Mouse (Mus musculus) neural tube, embryonic 15.5 days (tissue): ENCODE measurements around the gene Supt5. TPM values are rescaled to one million over a fixed set of nuclear protein-coding genes. Genes with fewer than 3 reads are reported as not detected.

Experiments
- polyA plus RNA-seq: library from polyadenylated mRNA; unstranded; fragments of >200 nt; fragmentation: Nextera tagmentation; extraction: Ambion mirVana; gene quantifications from 2 replicates; pipeline ENCODE4 v1.2.1, GENCODE M21; 2015

The Supt5 gene
- polyA plus RNA-seq, 1 experiment from 2014 or later: 92.8 TPM

Other genes starting within 250 kb of the Supt5 start
- gene 9530053A07Rik, start 209.3 kb downstream of the Supt5 start, polyA plus RNA-seq: 0.06 and 0.17 TPM in 2 replicates
- gene Fbl, start 169.0 kb downstream of the Supt5 start, polyA plus RNA-seq: 70.8 and 88.2 TPM in 2 replicates
- 10.7 and 10.9 TPM in 2 replicates for gene Dyrk1b, start 159.3 kb downstream of the Supt5 start, polyA plus RNA-seq
- 6.9 and 18.2 TPM in 2 replicates for gene Eid2, start 70.9 kb downstream of the Supt5 start, polyA plus RNA-seq
- gene Eid2b, start 61.0 kb downstream of the Supt5 start, polyA plus RNA-seq: 33.5 and 37.7 TPM in 2 replicates
- 1.8 and 2.4 TPM in 2 replicates for gene Selenov, start 47.6 kb downstream of the Supt5 start, polyA plus RNA-seq
- 18.6 and 19.8 TPM in 2 replicates for gene Dll3, start 36.5 kb downstream of the Supt5 start, polyA plus RNA-seq
- 125 and 136 TPM in 2 replicates for gene Timm50, start 26.7 kb downstream of the Supt5 start, polyA plus RNA-seq
- 467 and 619 TPM in 2 replicates for gene Rps16, start 11.9 kb upstream of the Supt5 start, polyA plus RNA-seq
- 21.4 and 26.5 TPM in 2 replicates for gene Plekhg2, start 33.9 kb upstream of the Supt5 start, polyA plus RNA-seq
- gene Zfp36, start 41.5 kb upstream of the Supt5 start, polyA plus RNA-seq: 4.2 and 7.5 TPM in 2 replicates
- gene Med29, start 54.0 kb upstream of the Supt5 start, polyA plus RNA-seq: 48.4 and 50.0 TPM in 2 replicates
- 89.3 and 96.0 TPM in 2 replicates for gene Paf1, start 54.2 kb upstream of the Supt5 start, polyA plus RNA-seq
- gene Gmfg, start 98.7 kb upstream of the Supt5 start, polyA plus RNA-seq: 5.3 and 33.8 TPM in 2 replicates
- gene Lrfn1, start 113.2 kb upstream of the Supt5 start, polyA plus RNA-seq: 16.0 and 18.7 TPM in 2 replicates
- gene Ifnl2, start 171.7 kb upstream of the Supt5 start, polyA plus RNA-seq: not detected in 2 replicates
- not detected in 2 replicates for gene Ifnl3, start 184.1 kb upstream of the Supt5 start, polyA plus RNA-seq
- gene Sycn, start 202.1 kb upstream of the Supt5 start, polyA plus RNA-seq: 1.3 TPM in 1 of 2 replicates, not detected in the other
- 0.31 and 0.36 TPM in 2 replicates for gene Nccrp1, start 208.5 kb upstream of the Supt5 start, polyA plus RNA-seq